Mouse (Mus musculus) Patski (cell line): ENCODE measurements around the gene 2310011J03Rik. TPM values are rescaled to one million over a fixed set of nuclear protein-coding genes. Genes with fewer than 3 reads are reported as not detected.

ENCODE experiments used
- ATAC-seq: fragments of 100-300 bp; one replicate; pipeline ENCODE4 v1.8.0; 2021
- CTCF ChIA-PET: fragments of 350-600 bp; sonication (Branson Sonifier 250); formaldehyde crosslinking; loops from one replicate; lab custom pipeline; 2022; ENCODE audit warnings: inconsistent platforms; lab: Charles Lee
- POLR2A ChIA-PET: fragments of 350-600 bp; sonication (Branson Sonifier 250); formaldehyde crosslinking; loops from one replicate; lab custom pipeline; 2022; ENCODE audit warnings: antibody characterized with exemption, inconsistent platforms; lab: Charles Lee
- DNase-seq: peaks from one replicate; pipeline ENCODE4 v3.0.0-alpha.2; 2011; ENCODE audit warnings: low read depth, low spot score
- H3K27me3 ChIP-seq: fragments of 371-371 bp; one replicate; pipeline ENCODE4 v1.5.1; 2021
- CTCF ChIP-seq: fragments of 100-300 bp; IDR thresholded peaks from one replicate; pipeline ENCODE4 v1.5.1; 2021
- in situ Hi-C: fragments of 300-500 bp; cut with MboI; formaldehyde crosslinking; loops from 3 replicates; pipeline ENCODE4 v1.11.1; 2018; ENCODE audit warnings: low pct_unique_long_range_greater_than_20kb, mixed read lengths
- polyA plus RNA-seq: library from polyadenylated mRNA; unstranded; gene quantifications from one replicate; pipeline ENCODE4 v1.2.3, GENCODE M21; 2021

2310011J03Rik gene
- polyA plus RNA-seq, 1 experiment from 2014 or later: 34.7 TPM

DNA sequence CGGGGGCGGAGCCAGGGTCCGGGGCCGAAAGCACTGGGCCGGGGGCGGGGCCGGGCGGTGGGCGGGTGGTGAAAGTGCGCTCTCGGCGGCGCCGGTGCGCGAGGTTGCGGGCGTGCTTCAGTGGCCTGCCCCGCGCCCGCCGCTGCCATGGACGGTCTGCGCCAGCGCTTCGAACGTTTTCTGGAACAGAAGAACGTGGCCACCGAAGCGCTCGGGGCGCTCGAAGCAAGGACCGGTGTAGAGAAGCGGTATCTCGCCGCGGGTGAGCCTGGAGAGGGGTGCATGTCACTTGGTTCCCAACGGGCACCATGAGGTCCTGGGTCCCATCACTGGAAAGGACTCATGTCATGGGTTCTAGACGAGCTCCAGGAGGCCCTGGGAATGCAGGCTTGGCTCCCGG lies 9.7 kb upstream of the 2310011J03Rik start:
- TF ChIP-seq CTCF: no peak
- ChIA-PET POLR2A (no interaction called here), CTCF (interaction anchor here (0.8 kb wide), 1 partner anchor 10 kb away, joined by 3 read pairs; no protein-coding TSS in a partner anchor)
- DNase-seq (no peak), ATAC-seq (no peak)
- in situ Hi-C loops: no loop called here
- H3K27me3 ChIP-seq: no peaks in the 10 kb centered on the region

- TF ChIP-seq CTCF: no peak
- POLR2A ChIA-PET: no interaction called here
- no peaks in the 10 kb centered on the region for H3K27me3 ChIP-seq
- in situ Hi-C loops: no loop called here
- DNase-seq: peak; percentile 95
- ATAC-seq: peak; percentile 86
- CTCF ChIA-PET: interaction anchor here (0.8 kb wide), 1 partner anchor 11 kb away, joined by 3 read pairs; no protein-coding TSS in a partner anchor
These were observed 9.1 kb upstream of the 2310011J03Rik start, which contains the start of the genes Pcsk4 and Reep6 for GRCm38 (mm10) chr10:80329273-80330081. Pcsk4 (minus strand) TSS chr10:80329498. Reep6 (plus strand) TSS chr10:80329953.

DNA sequence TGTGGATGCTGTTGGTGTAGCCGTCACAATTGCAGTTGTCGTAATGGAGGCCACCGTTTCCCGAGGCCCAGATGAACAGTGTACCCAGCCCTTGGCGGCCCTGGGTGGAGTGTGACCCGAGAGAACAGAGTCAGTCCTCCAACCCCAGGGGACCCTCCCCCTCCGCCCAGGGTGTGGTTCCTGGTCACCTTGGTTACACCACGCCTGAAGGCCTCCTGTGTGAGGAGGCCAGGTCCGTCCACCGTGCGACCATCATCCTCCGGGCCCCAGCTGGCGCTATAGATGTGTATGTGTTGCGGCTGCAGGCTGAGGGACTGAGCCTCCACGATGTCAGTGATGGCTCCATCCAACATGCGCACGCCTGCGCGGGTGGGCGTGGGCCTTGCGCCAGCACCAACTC lies 4.7 kb upstream of the 2310011J03Rik start:
- TF ChIP-seq CTCF: no peak
- no peaks in the 10 kb centered on the region for H3K27me3 ChIP-seq
- no peak for DNase-seq
- CTCF ChIA-PET: interaction anchor here (2.1 kb wide), 1 partner anchor 16 kb away, joined by 5 read pairs; no protein-coding TSS in a partner anchor
- in situ Hi-C loops: no loop called here
- no peak for ATAC-seq
- POLR2A ChIA-PET: interaction anchor here (0.6 kb wide), 1 partner anchor 178 kb away, joined by 3 read pairs; no protein-coding TSS in a partner anchor

GRCm38 (mm10) chr10:80324120-80325037 lies 4.0 kb upstream of the 2310011J03Rik start:
- ATAC-seq: no peak
- ChIA-PET CTCF (interaction anchor here (1.2 kb wide), 1 partner anchor 58 kb away, joined by 3 read pairs; no protein-coding TSS in a partner anchor), POLR2A (interaction anchor here (0.6 kb wide), 1 partner anchor 32 kb away, joined by 3 read pairs; the partner anchor contains the start of gene Rps15)
- in situ Hi-C loops: no loop called here
- no peak for TF ChIP-seq CTCF
- DNase-seq: no peak
- H3K27me3 ChIP-seq: no peaks in the 10 kb centered on the region

DNA sequence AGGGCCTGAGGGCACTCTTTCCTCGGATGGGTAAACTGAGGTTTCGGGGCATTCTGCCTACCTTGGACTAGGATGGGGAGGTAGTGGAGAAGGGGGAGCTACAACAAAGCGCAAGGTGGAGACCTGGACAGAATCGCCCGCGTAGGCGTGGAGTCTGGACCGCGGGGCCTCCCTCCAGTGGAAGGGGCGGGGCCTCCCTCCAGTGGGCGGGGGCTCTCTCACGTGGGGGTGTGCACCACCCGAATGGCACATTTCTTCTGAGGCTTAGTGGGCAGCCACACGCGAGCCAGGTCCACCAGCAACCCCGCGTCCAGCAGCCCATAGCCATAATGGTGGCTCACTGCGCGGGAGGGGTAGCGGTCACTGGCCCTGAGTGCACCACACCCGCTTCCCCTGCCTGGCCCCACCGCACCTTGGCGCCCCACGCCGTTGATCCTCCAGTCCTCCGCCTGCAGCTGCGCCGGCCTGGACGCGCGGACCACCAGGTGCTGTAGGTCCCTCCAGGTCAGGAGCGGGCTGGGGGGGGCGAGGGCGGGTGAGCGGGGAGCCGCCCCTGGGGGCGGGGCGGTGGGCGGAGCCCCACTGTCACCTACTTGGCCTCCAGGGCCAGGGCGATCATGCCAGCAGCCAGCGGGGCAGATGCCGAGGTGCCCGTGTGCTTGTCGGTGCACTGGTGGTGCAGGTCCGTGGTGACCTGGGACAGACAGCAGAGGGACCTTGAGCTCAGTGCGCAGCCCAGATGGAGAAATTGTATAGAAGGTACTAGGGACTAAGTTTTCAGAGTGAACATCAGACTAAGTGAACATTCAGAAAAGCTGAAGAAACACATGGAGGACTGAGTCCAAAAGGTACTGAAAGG lies 3.2 kb upstream of the 2310011J03Rik start:
- DNase-seq: no peak
- TF ChIP-seq CTCF: no peak
- peak; percentile 38 for ATAC-seq
- ChIA-PET POLR2A (no interaction called here), CTCF (interaction anchor here (1.2 kb wide), 1 partner anchor 57 kb away, joined by 3 read pairs; no protein-coding TSS in a partner anchor)
- in situ Hi-C loops: no loop called here
- no peaks in the 10 kb centered on the region for H3K27me3 ChIP-seq

DNA sequence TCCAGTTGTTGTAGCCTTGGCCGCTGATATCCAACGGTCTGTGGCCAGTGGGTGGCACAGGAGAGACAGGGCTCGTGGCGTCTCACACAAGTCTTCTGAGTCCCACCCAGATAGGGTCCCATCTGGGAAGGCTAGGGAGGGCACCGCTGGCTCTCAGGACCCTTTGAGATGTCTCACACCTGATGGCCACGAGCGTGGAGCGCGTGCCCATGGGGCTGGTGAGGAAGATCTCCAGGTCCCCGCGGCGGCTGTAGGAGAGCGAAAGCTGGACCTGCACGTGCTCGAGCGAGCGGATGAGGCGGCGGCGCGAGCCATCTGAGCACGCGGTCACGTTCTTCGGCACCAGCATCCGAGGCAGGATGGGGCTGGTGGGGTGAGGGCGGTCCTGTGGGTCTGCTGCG lies 2.5 kb upstream of the 2310011J03Rik start:
- no peak for TF ChIP-seq CTCF
- H3K27me3 ChIP-seq: no peaks in the 10 kb centered on the region
- ATAC-seq: no peak
- CTCF ChIA-PET: no interaction called here
- in situ Hi-C loops: no loop called here
- POLR2A ChIA-PET: no interaction called here
- no peak for DNase-seq

GRCm38 (mm10) chr10:80321670-80322581 lies 1.6 kb upstream of the 2310011J03Rik start:
- no peak for TF ChIP-seq CTCF
- in situ Hi-C loops: no loop called here
- CTCF ChIA-PET: no interaction called here
- POLR2A ChIA-PET: no interaction called here
- DNase-seq: no peak
- ATAC-seq: no peak
- H3K27me3 ChIP-seq: no peaks in the 10 kb centered on the region

- ATAC-seq (no peak), DNase-seq (no peak)
- no peak for TF ChIP-seq CTCF
- ChIA-PET POLR2A (no interaction called here), CTCF (no interaction called here)
- in situ Hi-C loops: no loop called here
- H3K27me3 ChIP-seq: no peaks in the 10 kb centered on the region
These were observed 805 bp upstream of the 2310011J03Rik start for GRCm38 (mm10) chr10:80321014-80321669.
